Mouse (Mus musculus): ENCODE results near the gene Ncdn. TPM values are rescaled to one million over a fixed set of nuclear protein-coding genes. Genes with fewer than 3 reads are reported as not detected.

The Ncdn gene
- polyA plus RNA-seq, 1 experiment from 2014 or later: 8.8 TPM

Other genes with a start within 250 kb of the Ncdn start
- gene Ago4, start 220.0 kb downstream of the Ncdn start, polyA plus RNA-seq (2015; fragmentation: Nextera tagmentation; extraction: Ambion mirVana): 0.14 and 0.17 TPM in 2 replicates
- gene Clspn, start 196.5 kb downstream of the Ncdn start, polyA plus RNA-seq (2015; fragmentation: Nextera tagmentation; extraction: Ambion mirVana): 48.1 and 52.9 TPM in 2 replicates
- gene 5730409E04Rik, start 143.6 kb downstream of the Ncdn start, polyA plus RNA-seq (2015; fragmentation: Nextera tagmentation; extraction: Ambion mirVana): 0.30 and 0.39 TPM in 2 replicates
- gene Psmb2, start 75.8 kb downstream of the Ncdn start, polyA plus RNA-seq (2015; fragmentation: Nextera tagmentation; extraction: Ambion mirVana): 355 and 356 TPM in 2 replicates
- gene Tfap2e, start 17.2 kb downstream of the Ncdn start, polyA plus RNA-seq (2015; fragmentation: Nextera tagmentation; extraction: Ambion mirVana): not detected in 2 replicates
- gene AU040320, start 106 bp upstream of the Ncdn start, polyA plus RNA-seq (2015; fragmentation: Nextera tagmentation; extraction: Ambion mirVana): 6.4 and 7.6 TPM in 2 replicates
- 4.0 and 4.4 TPM in 2 replicates for gene Zmym4, start 214.7 kb upstream of the Ncdn start, polyA plus RNA-seq (2015; fragmentation: Nextera tagmentation; extraction: Ambion mirVana)

Data from liver, embryonic 13.5 days (tissue).